Mouse (Mus musculus): ENCODE data around the gene Zfyve26. TPM values are rescaled to one million over a fixed set of nuclear protein-coding genes. Genes with fewer than 3 reads are reported as not detected.

The Zfyve26 gene
- polyA plus RNA-seq, 1 experiment from 2014 or later = 17.1 TPM

GRCm38 (mm10) chr12:79254975-79255374 lies 41.1 kb downstream of the Zfyve26 start:
- Histone ChIP-seq H3K4me3 (no peak overlapping the region), H3K27me3 (no peaks in the 10 kb centered on the region), H3K27ac (no peak overlapping the region), H3K9ac (no peak overlapping the region), H3K4me2 (replicated peaks) (no peak overlapping the region), H3K4me1 (no peaks in the 10 kb centered on the region), H3K36me3 (peaks cover 58% of the 10 kb centered on the region), H3K9me3 (no peaks in the 10 kb centered on the region)
- 95% methylated on average over 10 of the region's 10 CpGs for WGBS
- no peak for ATAC-seq (ENCODE audit: insufficient number of reproducible peaks, insufficient read depth, low FRiP score, low TSS enrichment)

GRCm38 (mm10) chr12:79253294-79254053 lies 42.6 kb downstream of the Zfyve26 start:
- Histone ChIP-seq H3K36me3 (peaks cover 68% of the 10 kb centered on the region), H3K9ac (no peak overlapping the region), H3K4me3 (no peak overlapping the region), H3K4me2 (replicated peaks) (no peak overlapping the region), H3K27ac (no peak overlapping the region), H3K4me1 (no peaks in the 10 kb centered on the region), H3K27me3 (no peaks in the 10 kb centered on the region), H3K9me3 (no peaks in the 10 kb centered on the region)
- WGBS = 88% methylated on average over 9 of the region's 9 CpGs
- no peak for ATAC-seq (ENCODE audit: insufficient number of reproducible peaks, insufficient read depth, low FRiP score, low TSS enrichment)

GRCm38 (mm10) chr12:79248110-79248509 lies 48.0 kb downstream of the Zfyve26 start:
- no peak overlapping the region for H3K4me3 ChIP-seq

GRCm38 (mm10) chr12:79242921-79243320 lies 53.2 kb downstream of the Zfyve26 start:
- Histone ChIP-seq H3K27ac (no peak overlapping the region), H3K4me1 (no peaks in the 10 kb centered on the region), H3K36me3 (peaks cover 85% of the 10 kb centered on the region), H3K4me3 (no peak overlapping the region), H3K4me2 (replicated peaks) (no peak overlapping the region), H3K9ac (no peak overlapping the region), H3K27me3 (no peaks in the 10 kb centered on the region), H3K9me3 (no peaks in the 10 kb centered on the region)
- 92% methylated on average over 6 of the region's 6 CpGs for WGBS
- ATAC-seq (ENCODE audit: insufficient number of reproducible peaks, insufficient read depth, low FRiP score, low TSS enrichment) = no peak

More at GRCm38 (mm10) chr12:79248110-79248509, 48.0 kb downstream of the Zfyve26 start:
- H3K36me3 ChIP-seq = peaks cover 89% of the 10 kb centered on the region
- H3K4me2 ChIP-seq (replicated peaks) = no peak overlapping the region
- H3K9ac ChIP-seq = no peak overlapping the region
- no peaks in the 10 kb centered on the region for H3K27me3 ChIP-seq
- H3K27ac ChIP-seq = no peak overlapping the region
- no peaks in the 10 kb centered on the region for H3K4me1 ChIP-seq
- 72% methylated on average over 3 of the region's 3 CpGs for WGBS
- H3K9me3 ChIP-seq = no peaks in the 10 kb centered on the region
- ATAC-seq (ENCODE audit: insufficient number of reproducible peaks, insufficient read depth, low FRiP score, low TSS enrichment) = no peak

GRCm38 (mm10) chr12:79241985-79242384 lies 54.1 kb downstream of the Zfyve26 start:
- Histone ChIP-seq H3K9ac (no peak overlapping the region), H3K27ac (no peak overlapping the region), H3K36me3 (peaks cover 84% of the 10 kb centered on the region), H3K27me3 (no peaks in the 10 kb centered on the region), H3K4me2 (replicated peaks) (no peak overlapping the region), H3K9me3 (no peaks in the 10 kb centered on the region), H3K4me1 (no peaks in the 10 kb centered on the region), H3K4me3 (no peak overlapping the region)
- ATAC-seq (ENCODE audit: insufficient number of reproducible peaks, insufficient read depth, low FRiP score, low TSS enrichment) = no peak
- WGBS = 95% methylated on average over 2 of the region's 2 CpGs

GRCm38 (mm10) chr12:79235485-79236080 lies 60.5 kb downstream of the Zfyve26 start:
- no peak overlapping the region for H3K27ac ChIP-seq
- no peak overlapping the region for H3K4me2 ChIP-seq (replicated peaks)
- peaks cover 53% of the 10 kb centered on the region for H3K36me3 ChIP-seq
- H3K4me1 ChIP-seq = no peaks in the 10 kb centered on the region
- H3K4me3 ChIP-seq = no peak overlapping the region
- WGBS = 59% methylated on average over 11 of the region's 11 CpGs
- no peaks in the 10 kb centered on the region for H3K9me3 ChIP-seq
- no peak overlapping the region for H3K9ac ChIP-seq
- no peaks in the 10 kb centered on the region for H3K27me3 ChIP-seq
- ATAC-seq (ENCODE audit: insufficient number of reproducible peaks, insufficient read depth, low FRiP score, low TSS enrichment) = no peak

- no peak overlapping the region for H3K9ac ChIP-seq
- no peaks in the 10 kb centered on the region for H3K36me3 ChIP-seq
- no peak overlapping the region for H3K27ac ChIP-seq
- no peak overlapping the region for H3K4me3 ChIP-seq
- H3K27me3 ChIP-seq = no peaks in the 10 kb centered on the region
- H3K4me1 ChIP-seq = no peaks in the 10 kb centered on the region
- H3K9me3 ChIP-seq = no peaks in the 10 kb centered on the region
- no peak overlapping the region for H3K4me2 ChIP-seq (replicated peaks)
- WGBS = 71% methylated on average over 5 of the region's 5 CpGs
- ATAC-seq (ENCODE audit: insufficient number of reproducible peaks, insufficient read depth, low FRiP score, low TSS enrichment) = no peak
Measured at GRCm38 (mm10) chr12:79217511-79217910, 78.6 kb downstream of the Zfyve26 start.

GRCm38 (mm10) chr12:79211447-79211846 lies 84.7 kb downstream of the Zfyve26 start:
- ATAC-seq (ENCODE audit: insufficient number of reproducible peaks, insufficient read depth, low FRiP score, low TSS enrichment) = no peak
- no peak overlapping the region for H3K9ac ChIP-seq
- H3K4me3 ChIP-seq = no peak overlapping the region
- H3K27me3 ChIP-seq = no peaks in the 10 kb centered on the region
- H3K9me3 ChIP-seq = no peaks in the 10 kb centered on the region
- 77% methylated on average over 8 of the region's 8 CpGs for WGBS
- no peaks in the 10 kb centered on the region for H3K36me3 ChIP-seq
- no peak overlapping the region for H3K4me2 ChIP-seq (replicated peaks)
- no peak overlapping the region for H3K27ac ChIP-seq
- no peaks in the 10 kb centered on the region for H3K4me1 ChIP-seq

- WGBS = 7% methylated on average over 13 of the region's 13 CpGs
- no peak within 1 kb of the TSS for H3K27ac ChIP-seq
- no peaks in the 10 kb centered on the region for H3K9me3 ChIP-seq
- peak within 1 kb of the TSS; percentile 37 for H3K4me3 ChIP-seq
- no peaks in the 10 kb centered on the region for H3K27me3 ChIP-seq
- no peaks in the 10 kb centered on the region for H3K36me3 ChIP-seq
- H3K4me1 ChIP-seq = no peaks in the 10 kb centered on the region
- peak within 1 kb of the TSS; percentile 27; the same call in 1 of the 2 replicates for H3K9ac ChIP-seq
- ATAC-seq (ENCODE audit: insufficient number of reproducible peaks, insufficient read depth, low FRiP score, low TSS enrichment) = no peak
- peak within 1 kb of the TSS; percentile 60 for H3K4me2 ChIP-seq (replicated peaks)
Measured at GRCm38 (mm10) chr12:79208703-79209464, 87.2 kb downstream of the Zfyve26 start, which contains the start of gene Rdh12. Rdh12 (plus strand) TSS chr12:79208914.

- Histone ChIP-seq H3K9me3 (no peaks in the 10 kb centered on the region), H3K27me3 (no peaks in the 10 kb centered on the region), H3K4me3 (no peak overlapping the region), H3K4me1 (no peaks in the 10 kb centered on the region), H3K36me3 (no peaks in the 10 kb centered on the region), H3K9ac (no peak overlapping the region), H3K4me2 (replicated peaks) (no peak overlapping the region), H3K27ac (no peak overlapping the region)
- 72% methylated on average over 3 of the region's 3 CpGs for WGBS
- no peak for ATAC-seq (ENCODE audit: insufficient number of reproducible peaks, insufficient read depth, low FRiP score, low TSS enrichment)
Measured at GRCm38 (mm10) chr12:79201882-79202281, 94.2 kb downstream of the Zfyve26 start.

GRCm38 (mm10) chr12:79197105-79197504 lies 99.0 kb downstream of the Zfyve26 start:
- Histone ChIP-seq H3K9me3 (no peaks in the 10 kb centered on the region), H3K27me3 (no peaks in the 10 kb centered on the region), H3K4me2 (replicated peaks) (no peak overlapping the region), H3K27ac (no peak overlapping the region), H3K4me3 (no peak overlapping the region), H3K36me3 (no peaks in the 10 kb centered on the region), H3K9ac (no peak overlapping the region), H3K4me1 (no peaks in the 10 kb centered on the region)
- no peak for ATAC-seq (ENCODE audit: insufficient number of reproducible peaks, insufficient read depth, low FRiP score, low TSS enrichment)
- WGBS = 81% methylated on average over 5 of the region's 5 CpGs

Data from embryonic facial prominence, embryonic 12.5 days (tissue).